Mouse (Mus musculus) MEL (cell line): ENCODE data around the gene Sipa1l1.

ENCODE experiments used
- BHLHE40 ChIP-seq: IDR thresholded peaks from 2 replicates; pipeline ENCODE4 v1.6.1; 2012; ENCODE audit warnings: low read depth, mild to moderate bottlenecking, inconsistent platforms, low read length, improper control_type of control experiment, borderline replicate concordance
- CTCF ChIP-seq, 3 experiments: IDR thresholded peaks in 2 of 3; conservative IDR thresholded peaks in 1 of 3; 2 replicates each; pipeline ENCODE4 v1.5.1; 2011 to 2012; ENCODE audit warnings: low read length in 3 of 3, low read depth in 2 of 3, mild to moderate bottlenecking in 2 of 3, improper control_type of control experiment in 1 of 3, inconsistent platforms in 1 of 3, mixed read lengths in 1 of 3, moderate library complexity in 1 of 3; ENCODE audit not compliant: control insufficient read depth in 1 of 3, insufficient read depth in 1 of 3, poor library complexity in 1 of 3, severe bottlenecking in 1 of 3
- NRF1 ChIP-seq: IDR thresholded peaks from 2 replicates; pipeline ENCODE4 v1.6.1; 2014; ENCODE audit warnings: low read depth, mild to moderate bottlenecking, inconsistent platforms, low read length, improper control_type of control experiment, moderate library complexity; ENCODE audit not compliant: poor library complexity, insufficient read depth, severe bottlenecking
- POLR2AphosphoS2 ChIP-seq: IDR thresholded peaks from 2 replicates; pipeline ENCODE4 v1.6.1; 2011; ENCODE audit warnings: low read length, improper control_type of control experiment
- RAD21 ChIP-seq: IDR thresholded peaks from 2 replicates; pipeline ENCODE4 v1.6.1; 2011; ENCODE audit warnings: mild to moderate bottlenecking, low read depth, low read length, improper control_type of control experiment

GRCm38 (mm10) chr12:82313091-82313490 is 144.0 kb downstream of the Sipa1l1 start:
- TF ChIP-seq NRF1 (no peak), CTCF (IDR thresholded peaks at IDR 0.05 in 2 of 3, conservative IDR thresholded peaks at IDR 0.05 in 1 of 3; ENCODE audit: control insufficient read depth in 1 of 3, insufficient read depth in 1 of 3, low read depth in 2 of 3, low read length in 3 of 3, poor library complexity in 1 of 3, severe bottlenecking in 1 of 3) (no peak), POLR2AphosphoS2 (no peak), RAD21 (no peak), BHLHE40 (no peak)
